Mouse (Mus musculus) gastrocnemius, adult 18-20 months (tissue): Measurements from ENCODE around the gene Fut7. TPM values are rescaled to one million over a fixed set of nuclear protein-coding genes. Genes with fewer than 3 reads are reported as not detected.
"Not testable (repeated sequence)": the region's sequence is repeated elsewhere in the genome, so short reads cannot be mapped to it uniquely, and the experiment has no call there.

Source experiments
- DNase-seq: peaks from one replicate; pipeline ENCODE4 v3.0.0; 2021; ENCODE audit warnings: low spot score
- long read RNA-seq, 2 experiments: library from polyadenylated mRNA; stranded (forward); transcript quantifications; one replicate each; pipeline ENCODE4 v2.0.0; 2021
- total RNA-seq, 2 experiments: library from RNA; stranded (reverse); gene quantifications; 2 replicates each; pipeline ENCODE4 v1.2.3; 2021

Gene Fut7
- not detected for total RNA-seq
- long read RNA-seq, experiment 1, result 0 reads
- long read RNA-seq, experiment 2, result 0 reads

- peak; percentile 20 for DNase-seq
These were observed at the start of gene Fut7 for GRCm38 (mm10) chr2:25422587-25423410. Gene Fut7, plus strand, starts transcription at chr2:25423267.

- no peak for DNase-seq
These were observed 49.6 kb upstream of the Fut7 start for GRCm38 (mm10) chr2:25373431-25373830.

- DNase-seq, result peak; percentile 65
These were observed 46.5 kb upstream of the Fut7 start for GRCm38 (mm10) chr2:25376589-25376988.

GRCm38 (mm10) chr2:25384492-25384891, 38.6 kb upstream of the Fut7 start:
- no peak for DNase-seq

DNA sequence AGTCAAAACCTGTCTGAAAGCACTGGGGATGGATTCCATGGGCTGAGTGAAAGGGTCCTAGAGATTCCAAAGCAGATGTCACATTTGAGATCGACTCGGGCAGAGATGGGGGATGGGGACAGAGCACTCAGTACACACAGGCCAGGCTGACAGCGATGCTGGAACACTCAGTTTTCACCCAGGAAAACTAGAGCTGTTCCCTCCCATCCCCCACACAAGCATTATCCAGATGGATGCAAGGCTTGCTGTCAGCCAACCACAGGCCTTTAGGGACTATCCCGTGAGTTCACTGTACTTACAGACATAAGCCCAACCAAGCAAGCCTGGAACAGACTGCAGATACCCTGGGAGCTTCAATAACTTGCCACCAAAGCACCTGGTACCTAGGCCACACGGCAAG, 31.8 kb upstream of the Fut7 start:
- no peak for DNase-seq

- DNase-seq, result peak; percentile 76
These were observed 28.5 kb upstream of the Fut7 start for GRCm38 (mm10) chr2:25394281-25395221.

DNA sequence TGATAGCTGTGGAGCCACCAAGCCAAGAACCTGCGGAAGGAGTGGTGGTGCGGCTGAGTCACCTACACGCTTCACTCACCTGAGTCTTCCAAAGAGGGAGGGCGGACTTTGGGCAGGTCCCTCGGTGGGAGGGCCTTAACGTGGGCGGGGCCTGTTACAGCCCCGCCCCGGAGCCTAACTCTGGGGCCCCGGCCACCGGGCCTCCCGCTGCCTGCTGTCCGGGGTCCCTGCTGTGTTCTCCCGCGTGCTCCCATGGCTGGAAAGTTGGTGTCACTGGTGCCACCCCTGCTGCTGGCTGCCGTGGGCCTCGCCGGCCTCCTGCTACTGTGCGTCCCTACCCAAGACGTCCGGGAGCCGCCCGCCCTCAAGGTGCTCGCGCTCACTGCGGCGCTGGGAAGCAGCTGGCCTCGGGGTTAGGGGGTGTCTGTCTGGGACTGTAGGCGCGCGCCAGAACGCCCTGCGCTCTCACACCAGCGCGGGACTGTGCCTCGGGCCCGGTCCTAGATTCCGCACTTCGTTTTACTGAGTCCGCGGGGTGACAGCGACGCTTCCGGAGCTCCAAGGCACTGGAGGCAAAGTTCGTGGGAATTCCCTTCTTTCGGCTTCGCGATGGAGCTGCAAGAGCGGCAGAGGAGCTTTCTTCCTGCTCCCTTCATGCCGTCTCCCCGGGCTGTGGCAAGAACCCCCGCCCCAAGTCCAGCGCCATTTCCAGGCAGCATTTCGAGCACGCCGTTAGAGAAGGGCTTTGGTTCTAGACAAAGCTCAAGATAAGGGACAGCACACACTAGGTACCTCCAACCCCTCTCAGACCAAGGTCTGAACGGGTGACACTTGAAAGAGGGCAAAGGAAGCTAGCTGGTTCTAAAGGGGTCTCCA, 27.1 kb upstream of the Fut7 start, which contains the start of gene Entpd2:
TSS of gene Entpd2 (plus strand) at position 154 of the 876 bp plus-strand sequence.
- peak; percentile 39 for DNase-seq

DNA sequence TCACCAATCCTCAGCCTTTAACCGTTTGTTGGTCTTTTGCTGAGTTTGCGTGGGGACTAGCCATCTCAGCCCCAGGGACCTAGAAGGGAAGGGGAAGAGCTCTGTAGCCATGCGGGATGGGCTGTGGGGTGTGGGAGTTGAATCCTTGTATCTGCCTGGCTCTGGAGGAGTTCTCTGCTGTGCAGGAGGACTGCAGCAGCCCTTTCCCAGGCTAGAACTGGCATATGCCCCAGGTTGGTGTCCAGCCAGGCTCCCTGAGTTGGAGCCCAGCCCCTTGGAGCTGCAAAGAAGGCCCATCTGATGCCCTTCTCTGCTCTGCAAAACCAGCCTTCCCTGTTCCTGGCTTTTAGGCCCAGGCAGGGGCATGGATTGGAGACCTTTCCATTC, 26.5 kb upstream of the Fut7 start:
- DNase-seq, result no peak

DNA sequence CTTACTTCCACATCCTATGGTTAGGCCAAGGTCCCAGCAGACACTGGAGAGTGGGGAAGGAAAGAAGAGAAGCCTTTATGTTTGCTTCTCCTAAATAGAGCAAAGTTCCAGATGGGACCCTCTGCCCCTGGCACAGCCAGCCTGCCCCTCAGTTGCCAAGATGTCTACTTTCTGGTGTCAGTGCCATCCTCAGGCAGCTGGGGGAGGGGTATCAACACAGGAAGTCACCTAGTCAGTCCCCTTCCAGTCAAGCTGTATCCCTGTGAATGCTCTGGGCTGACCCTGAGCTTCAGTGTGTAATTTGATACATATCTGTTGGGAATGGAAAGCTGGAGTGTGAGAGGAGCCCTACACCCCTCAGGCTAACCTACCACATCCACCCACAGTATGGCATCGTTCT, 26.1 kb upstream of the Fut7 start:
- no peak for DNase-seq

DNA sequence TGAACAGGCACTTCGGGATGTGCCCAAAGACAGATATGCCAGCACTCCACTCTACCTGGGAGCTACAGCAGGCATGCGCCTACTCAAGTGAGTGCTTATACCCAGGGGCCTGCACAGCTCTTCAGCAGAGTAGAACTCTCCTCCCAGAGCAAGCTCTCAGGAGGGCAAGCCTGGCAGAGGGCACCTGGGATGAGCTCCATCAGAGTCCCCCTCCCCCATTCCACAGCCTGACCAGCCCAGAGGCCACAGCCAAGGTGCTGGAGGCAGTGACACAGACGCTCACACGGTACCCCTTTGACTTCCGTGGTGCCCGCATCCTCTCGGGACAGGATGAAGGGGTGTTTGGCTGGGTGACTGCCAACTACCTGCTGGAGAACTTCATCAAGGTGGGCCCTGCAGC, 25.0 kb upstream of the Fut7 start:
- no peak for DNase-seq

- no peak for DNase-seq
These were observed 24.0 kb upstream of the Fut7 start, which contains the start of gene Npdc1 for GRCm38 (mm10) chr2:25399051-25399450. Gene Npdc1, plus strand, starts transcription at chr2:25399351.

DNA sequence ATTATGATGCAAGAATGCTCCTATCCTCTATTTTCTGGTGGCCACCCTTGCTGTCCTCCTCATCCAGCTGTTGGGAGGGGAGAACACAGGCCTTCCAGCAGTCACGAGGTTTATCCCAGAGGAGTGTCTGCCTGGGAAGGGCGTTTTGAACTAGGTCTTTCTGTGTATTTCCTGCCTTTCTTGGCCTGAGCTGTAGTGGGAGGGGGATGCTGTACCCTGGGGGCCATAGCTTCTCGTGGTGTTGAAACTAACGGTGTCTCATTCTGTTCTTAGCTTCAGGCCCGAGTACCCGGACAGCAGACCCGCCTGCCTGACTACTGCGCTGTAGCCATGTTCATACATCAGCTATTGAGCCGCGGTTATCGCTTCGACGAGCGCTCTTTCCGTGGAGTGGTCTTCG, 22.8 kb upstream of the Fut7 start:
- DNase-seq, result peak; percentile 80

GRCm38 (mm10) chr2:25400764-25401163, 22.3 kb upstream of the Fut7 start:
- DNase-seq, result peak; percentile 62

DNA sequence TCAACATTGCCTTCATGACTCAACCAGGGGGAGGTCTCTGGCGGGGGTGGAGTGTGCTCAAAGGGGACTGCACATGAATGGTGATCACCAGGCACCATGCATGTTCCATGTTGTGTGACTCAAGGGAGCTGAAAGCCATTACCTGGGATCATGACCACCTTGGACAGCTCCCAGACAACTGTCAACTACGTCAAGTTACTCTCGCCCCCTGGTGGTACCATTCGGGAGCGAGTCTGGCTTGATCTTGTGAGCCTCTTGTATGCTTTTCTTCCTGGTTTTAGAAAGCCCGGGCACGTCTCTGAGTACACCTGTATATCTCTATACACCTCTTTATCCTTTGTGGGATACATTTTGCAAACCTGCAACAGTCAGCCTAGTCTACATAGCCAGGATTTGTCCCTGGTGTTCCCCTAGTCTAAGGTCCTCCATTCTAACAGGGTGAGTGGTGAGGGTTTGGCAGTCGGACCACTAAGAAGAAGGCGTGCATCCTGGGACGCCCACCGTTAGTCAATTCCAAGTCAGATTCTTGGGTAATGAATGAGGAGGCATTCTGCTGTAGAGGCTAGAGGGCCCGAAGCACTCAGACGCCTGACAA, 20.6 kb upstream of the Fut7 start:
- DNase-seq, result peak; percentile 38

DNA sequence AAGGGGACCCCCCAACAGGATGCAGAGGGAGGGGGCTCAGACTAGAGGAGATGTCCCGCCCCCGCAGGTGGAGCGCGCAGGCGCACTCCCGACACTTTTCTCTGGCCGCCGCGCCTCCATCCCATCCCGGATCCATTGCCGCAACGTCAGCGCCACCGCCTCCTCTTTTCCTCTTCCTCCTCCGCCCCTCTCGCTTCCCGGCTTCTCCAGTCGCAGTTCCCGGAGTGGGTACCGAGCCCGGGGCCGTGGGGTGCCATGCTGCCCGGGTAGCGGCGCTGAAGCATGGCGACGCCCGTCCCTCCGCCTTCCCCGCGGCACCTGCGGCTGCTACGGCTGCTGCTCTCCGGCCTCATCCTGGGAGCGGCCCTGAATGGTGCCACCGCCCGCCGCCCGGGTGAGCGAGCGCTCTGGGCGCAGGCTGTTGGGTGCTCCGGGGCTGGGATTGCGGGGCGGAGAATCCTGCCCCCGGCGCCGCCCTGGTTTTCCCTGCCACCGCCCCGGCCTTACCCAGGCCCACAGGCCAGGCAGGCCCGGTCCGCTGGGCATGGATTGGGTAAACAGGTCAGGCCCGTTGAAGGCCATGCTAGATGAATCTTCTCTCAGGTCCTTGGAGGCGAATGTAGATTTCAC, 20.0 kb upstream of the Fut7 start:
- DNase-seq, result peak; percentile 61

GRCm38 (mm10) chr2:25403994-25404393, 19.1 kb upstream of the Fut7 start:
- no peak for DNase-seq

DNA sequence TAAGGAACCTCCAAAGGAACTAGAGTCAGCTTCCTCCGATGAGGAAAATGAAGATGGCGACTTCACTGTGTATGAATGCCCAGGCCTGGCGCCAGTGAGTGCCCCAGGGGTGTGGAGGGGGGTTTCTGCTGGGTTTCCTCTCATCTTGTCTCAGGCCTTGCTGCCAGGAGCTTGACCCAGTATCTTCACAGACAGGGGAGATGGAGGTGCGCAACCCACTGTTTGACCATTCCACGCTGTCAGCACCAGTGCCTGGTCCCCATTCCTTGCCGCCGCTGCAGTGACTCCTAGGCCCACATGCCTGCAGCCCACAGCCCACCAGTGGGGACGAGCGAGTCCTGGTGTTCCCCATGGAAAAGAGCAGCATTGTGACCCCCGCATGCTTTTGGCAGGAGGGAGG, 14.2 kb upstream of the Fut7 start:
- no peak for DNase-seq

GRCm38 (mm10) chr2:25413436-25413835, 9.6 kb upstream of the Fut7 start:
- not testable (repeated sequence) for DNase-seq

DNA sequence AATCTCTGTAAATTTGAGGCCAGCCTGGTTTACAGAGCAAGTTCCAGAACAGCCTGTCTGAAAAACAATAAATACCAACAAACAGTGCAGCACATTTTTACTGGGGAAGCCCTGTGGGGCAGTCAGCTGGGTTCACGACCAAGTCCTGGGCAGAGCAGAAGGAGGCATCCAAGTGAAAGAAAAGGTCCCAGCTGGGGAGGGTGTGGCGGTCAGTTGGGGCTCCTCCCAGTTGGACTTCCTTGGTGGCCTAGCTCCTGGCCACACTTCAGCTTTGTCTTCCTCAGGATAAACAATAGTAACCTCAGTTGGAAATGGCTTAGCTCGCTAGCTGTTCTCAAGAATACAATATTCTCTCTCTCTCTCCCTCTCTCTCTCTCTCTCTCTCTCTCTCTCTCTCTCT, 5.6 kb upstream of the Fut7 start:
- DNase-seq, result peak; percentile 41

- peak; percentile 34 for DNase-seq
These were observed 1.2 kb upstream of the Fut7 start for GRCm38 (mm10) chr2:25421896-25422295.
